Mouse (Mus musculus): ENCODE data around the gene Elfn2.

DNA sequence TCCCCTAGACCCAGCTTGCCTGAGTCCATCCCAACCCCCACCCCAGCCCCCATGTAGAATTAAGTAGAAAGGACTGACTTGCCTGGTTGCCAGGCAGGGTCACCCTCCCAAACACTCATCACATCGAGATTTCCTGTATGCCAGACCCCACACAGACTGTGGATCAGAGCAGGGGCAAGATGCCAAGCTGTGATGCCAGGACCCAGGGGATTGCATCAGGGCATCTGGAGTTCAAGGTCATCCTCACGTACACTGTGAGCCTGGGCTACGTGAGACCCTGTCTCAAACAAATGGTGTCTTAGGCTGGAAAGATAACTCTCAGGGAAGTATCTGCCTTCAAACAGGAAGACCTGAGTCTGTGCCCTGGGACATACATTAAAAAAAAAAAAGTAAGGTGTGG lies 11.9 kb downstream of the Elfn2 start:
- no peak for TF ChIP-seq EP300 (optimal IDR thresholded peaks at IDR 0.05)
- no peak for TF ChIP-seq CTCF (IDR thresholded peaks at IDR 0.05; ENCODE audit: low read depth)
